Mouse (Mus musculus) adrenal gland, adult 8-10 months (tissue): ENCODE data around the gene Wfdc11. TPM values are rescaled to one million over a fixed set of nuclear protein-coding genes. Genes with fewer than 3 reads are reported as not detected.
"Not testable (repeated sequence)": the region's sequence is repeated elsewhere in the genome, so short reads cannot be mapped to it uniquely, and the experiment has no call there.

ENCODE experiments used
- DNase-seq: peaks from one replicate; pipeline ENCODE4 v3.0.0; 2022
- total RNA-seq, 4 experiments: library from RNA; stranded (reverse); gene quantifications; 2 replicates each; pipeline ENCODE4 v1.2.4; 2022

The Wfdc11 gene
- total RNA-seq = not detected

DNA sequence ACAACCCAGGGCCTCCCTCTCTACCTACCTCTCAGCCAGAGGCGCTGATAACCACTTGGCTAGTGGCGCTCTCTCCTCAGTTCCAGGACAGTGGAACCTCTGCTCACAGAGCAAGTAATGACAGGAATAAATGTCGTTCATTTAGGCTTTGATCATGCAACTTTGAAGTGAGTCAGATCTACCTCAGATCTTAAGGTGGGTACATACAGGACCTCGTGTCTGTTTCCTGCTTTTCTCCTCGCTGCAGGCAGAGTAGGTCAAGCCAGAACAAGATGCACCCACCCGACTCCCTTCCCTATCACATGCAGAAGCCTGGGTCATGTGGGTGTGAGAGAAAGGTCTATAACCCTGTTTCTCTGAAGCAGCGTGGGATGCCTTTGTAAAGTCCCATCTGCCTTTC lies at the start of gene Wfdc11:
TSS of gene Wfdc11 (minus strand) at position 101 of the 400 bp plus-strand sequence.
- DNase-seq = no peak

DNA sequence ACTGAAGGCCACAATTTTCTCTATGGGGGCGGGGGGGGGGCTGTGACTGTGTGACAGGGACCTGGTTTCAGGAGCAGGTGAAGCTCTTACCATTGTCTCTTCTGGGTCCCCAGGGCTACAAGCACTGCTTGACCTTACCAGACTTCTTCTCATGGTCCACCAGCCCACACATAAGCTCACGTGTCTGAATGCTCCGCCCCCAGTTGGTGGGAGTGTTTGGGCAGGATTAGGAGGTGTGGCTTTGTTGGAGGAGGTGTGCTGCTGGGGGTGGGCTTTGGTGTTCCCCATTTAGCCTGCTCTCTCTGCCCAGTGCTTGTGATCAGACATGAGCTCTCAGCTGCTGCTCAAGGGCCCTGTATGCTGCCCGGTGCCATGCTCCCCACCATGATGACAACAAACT lies 49.4 kb upstream of the Wfdc11 start:
- no peak for DNase-seq

DNA sequence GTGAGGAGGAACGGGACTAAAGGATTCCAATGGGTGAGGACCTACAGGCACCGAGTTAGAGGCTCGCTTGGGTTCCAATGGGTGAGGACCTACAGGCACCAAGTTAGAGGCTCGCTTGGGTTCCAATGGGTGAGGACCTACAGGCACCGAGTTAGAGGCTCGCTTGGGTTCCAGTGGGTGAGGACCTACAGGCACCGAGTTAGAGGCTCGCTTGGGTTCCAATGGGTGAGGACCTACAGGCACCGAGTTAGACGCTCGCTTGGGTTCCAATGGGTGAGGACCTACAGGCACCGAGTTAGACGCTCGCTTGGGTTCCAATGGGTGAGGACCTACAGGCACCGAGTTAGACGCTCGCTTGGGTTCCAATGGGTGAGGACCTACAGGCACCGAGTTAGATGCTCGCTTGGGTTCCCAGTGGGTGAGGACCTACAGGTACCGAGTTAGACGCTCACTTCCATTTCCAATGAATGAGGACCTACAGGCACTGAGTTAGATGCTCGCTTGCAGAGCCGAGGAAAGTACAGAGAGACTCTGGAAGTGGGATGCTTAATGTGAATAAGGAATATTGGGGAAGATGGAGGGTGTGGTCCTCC lies 42.4 kb upstream of the Wfdc11 start:
- not testable (repeated sequence) for DNase-seq

DNA sequence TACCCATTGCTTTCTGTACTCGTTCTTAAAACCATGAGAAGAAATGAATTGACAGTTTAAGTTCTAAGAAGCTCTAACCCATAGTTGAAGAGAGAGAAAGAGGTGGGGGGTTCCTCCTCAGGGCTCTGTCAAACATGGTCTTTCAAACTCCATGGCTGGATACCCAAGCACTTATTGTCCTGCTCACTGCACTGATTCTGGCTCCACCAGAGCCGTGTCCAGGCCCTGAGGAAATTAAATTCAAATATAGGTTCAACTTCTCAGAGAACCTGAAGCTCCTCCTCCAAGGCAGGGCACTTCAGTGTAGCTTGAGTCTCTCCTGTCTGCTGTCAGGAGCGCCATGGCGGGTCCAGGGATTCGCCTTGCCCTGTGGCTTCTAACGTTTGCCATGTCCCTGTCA lies 41.1 kb upstream of the Wfdc11 start, which contains the start of gene Spint5:
TSS of gene Spint5 (plus strand) at position 301 of the 400 bp plus-strand sequence.
- no peak for DNase-seq

DNA sequence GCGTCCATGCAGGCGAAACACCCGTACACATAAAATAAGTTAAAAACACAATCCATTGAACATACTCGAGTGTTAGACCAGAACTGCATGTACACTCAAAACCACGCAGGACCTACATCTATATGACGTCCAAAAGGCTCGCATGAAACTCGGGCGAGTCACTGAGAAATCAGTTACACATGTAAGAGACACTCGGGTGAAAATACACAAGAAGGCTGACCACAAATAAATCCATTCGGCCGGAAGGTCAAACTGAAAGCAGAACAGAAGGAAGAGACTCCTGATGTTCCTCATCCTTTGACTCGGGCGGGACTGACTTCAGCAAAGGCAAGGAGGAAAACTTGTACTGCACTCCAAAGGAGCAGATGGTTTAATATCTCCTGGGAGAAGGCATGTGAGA lies 32.1 kb upstream of the Wfdc11 start:
- no peak for DNase-seq

DNA sequence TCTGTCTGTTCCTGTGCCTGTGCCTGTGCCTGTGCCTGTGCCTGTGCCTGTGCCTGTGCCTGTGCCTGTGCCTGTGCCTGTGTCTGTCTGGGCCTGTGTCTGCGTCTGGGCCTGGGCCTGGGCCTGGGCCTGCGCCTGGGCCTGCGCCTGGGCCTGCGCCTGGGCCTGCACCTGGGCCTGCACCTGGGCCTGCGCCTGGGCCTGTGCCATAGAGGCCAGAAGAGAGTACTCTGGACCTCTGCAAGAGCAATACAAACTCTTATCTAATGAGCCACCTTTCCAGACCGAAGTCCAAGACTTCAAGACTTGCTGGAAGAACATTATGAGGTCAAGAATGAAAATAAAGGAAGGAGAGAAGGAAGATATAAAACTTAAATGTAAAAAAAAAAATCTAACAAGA lies 31.4 kb upstream of the Wfdc11 start:
- DNase-seq = no peak

DNA sequence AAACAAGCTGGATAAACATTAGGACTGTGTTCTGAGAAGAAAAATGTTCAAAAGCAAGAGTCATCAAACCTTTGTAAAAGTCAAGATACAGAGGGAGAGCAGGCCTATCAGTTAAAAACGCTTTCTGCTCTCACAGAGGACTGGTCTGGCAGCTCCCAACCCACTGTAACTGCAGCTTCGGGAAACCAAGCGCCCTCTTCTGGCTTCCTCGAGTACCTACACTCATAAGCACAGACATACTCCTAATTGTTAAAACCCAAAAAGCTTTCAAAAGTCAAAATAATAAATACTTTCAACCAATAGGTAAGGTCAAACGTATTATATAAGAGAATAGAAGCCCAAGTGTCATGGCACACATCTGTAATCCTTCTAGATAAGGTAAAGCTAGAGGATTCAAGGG lies 30.3 kb upstream of the Wfdc11 start:
- no peak for DNase-seq

DNA sequence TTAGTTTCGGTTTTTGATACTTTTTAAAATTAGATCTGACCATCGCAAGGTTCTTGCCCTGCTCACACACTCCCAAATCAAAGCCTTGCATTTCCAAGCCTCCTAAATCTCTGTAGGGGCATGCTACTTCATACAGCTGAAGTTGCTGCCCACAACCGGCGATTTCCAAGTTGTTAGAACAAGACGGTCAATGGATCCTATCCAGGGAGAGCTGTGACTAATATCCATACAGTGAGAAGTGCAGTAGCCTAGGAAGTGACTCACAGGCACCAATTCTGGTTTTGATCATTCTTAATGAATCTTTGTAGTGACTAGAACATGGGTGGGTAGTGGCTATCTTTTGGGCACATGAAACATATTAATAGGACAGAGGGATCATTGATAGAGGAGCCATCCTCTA lies 27.9 kb upstream of the Wfdc11 start:
- DNase-seq = no peak

DNA sequence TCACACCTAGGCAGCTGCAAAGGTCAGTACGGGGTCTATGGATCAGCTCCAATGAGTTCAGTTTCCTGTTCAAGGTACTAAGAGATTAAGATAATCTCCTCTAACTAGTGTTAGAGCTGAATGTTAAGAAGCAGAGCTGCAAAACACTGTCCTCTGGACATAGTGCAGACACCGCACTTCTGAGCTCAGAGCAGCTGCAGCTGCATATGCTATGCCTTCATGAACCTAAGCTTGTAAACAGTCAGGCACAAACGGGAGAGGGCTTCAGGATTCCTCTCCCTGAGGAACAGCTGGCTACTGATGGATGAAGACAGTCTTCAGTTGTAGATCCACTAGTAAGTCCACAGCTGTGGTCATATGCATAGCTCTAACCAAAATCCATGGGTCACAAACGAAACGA lies 27.1 kb upstream of the Wfdc11 start:
- DNase-seq = no peak

DNA sequence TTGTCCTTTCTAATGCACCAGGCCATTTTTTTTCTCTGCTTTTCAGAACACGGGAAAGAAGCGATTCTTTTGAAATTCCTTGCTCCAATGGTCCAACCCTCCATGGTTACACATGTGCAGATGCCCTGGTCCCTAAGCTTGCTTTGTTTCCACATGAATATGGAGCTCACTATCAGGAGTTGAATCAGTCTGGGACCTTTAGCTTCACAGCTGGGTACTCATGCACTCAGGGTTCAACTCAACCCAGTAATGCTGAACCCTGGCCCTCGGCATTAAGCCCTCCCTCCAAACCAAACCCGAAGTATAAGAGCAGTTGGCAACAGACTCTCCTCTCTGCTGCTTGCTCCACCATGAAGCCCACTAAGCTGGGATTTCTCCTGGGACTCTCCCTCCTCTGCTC lies 24.3 kb upstream of the Wfdc11 start, which contains the start of gene Spint4:
TSS of gene Spint4 (plus strand) at position 301 of the 400 bp plus-strand sequence.
- DNase-seq = no peak

DNA sequence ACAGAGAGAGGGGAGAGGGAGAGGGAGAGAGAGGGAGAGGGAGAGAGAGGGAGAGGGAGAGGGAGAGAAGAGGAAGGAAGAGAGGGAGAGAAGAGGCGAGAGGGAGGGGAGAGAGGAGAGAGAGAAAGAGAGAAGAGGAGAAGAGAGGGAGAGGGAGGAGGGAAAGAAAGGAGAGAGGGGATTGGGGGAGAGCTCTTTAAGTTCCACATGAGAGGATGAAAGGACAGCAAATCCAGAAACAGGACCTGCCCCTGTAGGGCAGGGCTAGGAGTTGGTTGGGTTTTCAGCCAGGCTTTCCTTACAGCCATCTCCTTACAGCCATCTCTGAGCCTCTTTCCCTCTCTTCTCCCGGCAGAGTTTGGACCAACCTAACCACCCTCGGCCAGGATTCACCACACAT lies 10.9 kb upstream of the Wfdc11 start, which contains the start of gene Wfdc13:
TSS of gene Wfdc13 (plus strand) at position 301 of the 400 bp plus-strand sequence.
- DNase-seq = no peak

DNA sequence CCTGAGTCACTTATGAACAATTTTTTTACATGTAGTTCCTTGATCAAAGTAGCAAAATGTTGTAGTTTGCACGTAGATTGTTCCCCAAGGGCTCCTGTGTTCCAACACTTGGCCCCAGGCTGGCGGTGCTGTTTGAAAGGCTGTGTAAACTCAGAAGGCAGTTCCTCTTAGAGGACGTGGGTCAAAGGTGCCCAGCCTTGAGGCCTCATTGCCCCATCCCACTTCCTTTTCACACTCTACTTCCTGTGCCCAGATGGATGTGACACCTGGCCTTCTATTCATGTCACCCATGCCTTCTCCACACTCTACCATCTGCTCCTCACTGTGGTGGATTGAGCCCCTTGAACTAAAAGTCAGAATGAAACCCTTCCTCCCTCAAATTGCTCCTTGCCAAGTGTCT lies 6.0 kb upstream of the Wfdc11 start:
- no peak for DNase-seq

DNA sequence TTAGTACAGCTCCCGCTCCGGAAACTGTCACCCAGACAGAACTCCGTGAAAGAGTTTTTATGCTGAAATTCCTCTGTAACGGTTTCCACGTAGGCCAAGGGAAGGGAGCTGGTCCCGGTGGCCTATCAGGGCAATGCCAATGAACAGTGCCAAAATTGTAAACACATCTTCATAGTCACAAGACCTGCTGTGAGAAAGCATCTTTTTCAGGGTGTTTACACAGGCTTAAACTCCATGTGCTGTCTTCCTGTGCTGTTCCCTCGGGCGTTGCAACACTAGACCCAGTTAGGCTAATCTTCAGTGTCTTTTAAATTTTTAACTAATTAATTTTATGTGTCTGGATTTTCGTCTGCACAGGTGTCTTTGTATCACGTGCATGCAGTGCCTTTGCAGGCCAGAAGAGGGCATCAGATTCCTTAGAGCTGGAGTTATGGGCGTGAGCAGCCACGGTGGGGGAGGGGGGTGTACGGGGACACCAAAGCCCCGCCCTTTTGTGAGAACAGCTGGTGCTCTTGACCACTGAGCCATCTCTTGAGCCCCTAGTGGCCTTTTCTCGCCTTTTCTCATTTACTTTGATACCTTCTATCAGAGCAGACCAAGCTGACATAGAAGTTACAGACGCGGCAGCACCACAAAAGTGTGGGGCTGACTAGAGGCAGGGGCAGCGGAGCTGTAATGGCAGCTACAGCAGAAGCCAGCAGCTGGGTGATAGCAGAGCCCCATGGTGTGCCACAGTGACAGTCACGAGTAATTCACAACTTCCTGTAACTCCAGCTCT lies 5.2 kb upstream of the Wfdc11 start:
- DNase-seq = peak; percentile 15

DNA sequence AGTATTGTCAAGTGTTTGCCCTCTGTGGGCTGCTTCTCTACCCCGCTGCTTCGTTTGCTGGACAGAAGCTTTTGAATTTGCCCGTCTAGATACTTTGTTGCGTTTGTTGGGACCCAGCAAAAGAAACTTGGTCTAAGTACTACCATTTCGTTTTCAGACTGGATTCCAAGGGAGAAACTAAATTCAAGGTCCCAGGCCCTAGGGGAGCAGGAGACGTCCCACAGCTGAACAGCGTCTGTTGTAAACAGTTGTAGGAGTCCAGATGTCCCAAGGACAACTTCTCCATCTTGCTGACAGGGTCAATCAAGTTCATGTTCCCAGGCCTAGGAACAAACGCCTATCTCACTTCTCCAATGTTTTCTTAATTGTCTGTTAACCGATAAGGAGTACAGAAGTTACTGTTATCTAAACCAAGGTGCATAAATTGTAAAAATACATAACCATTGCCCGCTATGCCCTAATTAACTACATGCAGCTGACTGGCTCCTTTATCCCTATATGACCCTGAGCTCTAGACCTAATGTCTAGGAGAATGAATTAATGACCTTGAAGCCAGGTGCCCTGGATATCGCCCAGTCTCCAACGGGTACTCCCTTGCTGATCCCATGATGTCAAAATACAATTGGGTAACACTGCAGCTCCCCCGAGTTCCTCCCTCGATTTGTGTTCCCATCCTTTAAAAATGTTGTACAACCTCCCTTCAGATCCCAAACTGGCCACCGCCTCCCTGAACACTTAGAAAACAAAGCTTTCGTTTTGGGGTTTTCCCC lies 3.2 kb upstream of the Wfdc11 start:
- DNase-seq = no peak

DNA sequence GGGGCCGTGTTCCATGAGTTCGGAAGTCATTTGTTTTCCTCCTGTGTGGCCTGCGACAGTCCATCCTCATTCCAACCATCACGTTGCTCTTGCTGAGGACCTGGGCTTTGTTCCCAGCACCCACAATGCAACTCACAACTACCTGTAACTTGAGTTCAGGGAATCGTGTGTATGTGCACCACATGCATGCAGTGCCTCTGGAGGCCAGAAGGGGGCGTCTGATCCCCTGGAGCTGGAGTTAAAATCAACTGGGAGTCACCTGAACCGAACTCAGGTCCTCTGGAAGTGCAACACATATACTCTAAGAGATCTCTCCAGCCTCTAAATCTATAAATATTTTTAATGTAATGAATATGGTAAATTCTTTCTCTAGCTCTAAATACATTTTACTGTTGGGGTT lies 2.2 kb upstream of the Wfdc11 start:
- DNase-seq = no peak

DNA sequence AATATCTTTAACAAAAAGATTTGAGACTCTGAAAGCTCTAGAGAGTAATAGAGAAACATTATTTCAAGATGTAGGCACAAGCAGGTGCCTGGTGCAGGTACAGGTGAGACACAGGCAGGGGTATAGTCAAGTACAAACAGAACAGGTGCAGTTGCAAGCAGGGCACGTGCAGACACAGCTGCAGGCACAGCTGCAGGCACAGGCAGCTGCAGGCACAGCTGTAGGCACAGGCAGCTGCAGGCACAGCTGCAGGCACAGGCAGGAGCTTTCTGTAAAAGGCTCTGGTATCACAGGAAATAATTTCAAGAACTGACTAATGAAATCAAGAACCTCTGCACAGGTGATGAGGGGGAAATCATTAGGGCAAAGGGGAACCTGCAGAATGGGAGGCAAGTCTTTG lies 2.9 kb downstream of the Wfdc11 start:
- no peak for DNase-seq

DNA sequence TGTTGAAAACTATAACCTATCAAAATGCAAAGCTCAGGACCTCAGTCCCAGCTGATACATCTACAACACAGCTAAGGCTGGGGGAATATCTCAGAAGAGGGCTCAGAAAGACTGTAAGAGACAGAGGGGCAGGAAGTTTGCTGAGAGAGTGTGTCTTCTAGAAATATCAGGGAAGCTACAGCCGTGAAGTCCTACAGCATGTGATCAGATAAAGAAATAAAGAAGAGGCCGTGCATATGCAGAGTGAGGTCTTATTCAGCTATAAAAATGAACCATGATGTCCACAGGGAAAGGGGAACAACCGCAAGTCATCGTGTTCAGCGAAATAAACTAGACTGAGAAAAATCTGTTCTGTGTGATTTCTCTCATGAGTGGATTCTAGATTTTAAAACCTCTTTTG lies 3.6 kb downstream of the Wfdc11 start:
- DNase-seq = no peak

DNA sequence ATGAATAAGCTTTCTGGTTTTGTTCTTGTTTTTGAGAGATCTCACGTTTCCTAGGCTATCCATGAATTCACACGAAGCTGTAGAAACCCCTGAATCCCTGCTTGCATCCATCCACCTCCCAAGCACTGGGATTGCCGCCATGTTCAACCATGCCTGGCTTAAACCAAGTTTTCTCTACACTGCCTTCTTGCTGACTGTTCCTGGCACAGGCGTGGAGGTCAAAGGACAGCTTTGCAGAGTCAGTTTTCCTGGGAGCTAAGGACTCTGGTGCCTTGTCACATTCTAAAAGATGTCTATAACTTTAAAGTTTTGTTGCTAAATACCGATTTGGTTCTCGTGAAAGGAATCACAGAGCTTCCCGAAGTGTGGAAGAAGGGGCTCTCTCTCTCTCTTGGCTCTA lies 9.0 kb downstream of the Wfdc11 start:
- DNase-seq = no peak

DNA sequence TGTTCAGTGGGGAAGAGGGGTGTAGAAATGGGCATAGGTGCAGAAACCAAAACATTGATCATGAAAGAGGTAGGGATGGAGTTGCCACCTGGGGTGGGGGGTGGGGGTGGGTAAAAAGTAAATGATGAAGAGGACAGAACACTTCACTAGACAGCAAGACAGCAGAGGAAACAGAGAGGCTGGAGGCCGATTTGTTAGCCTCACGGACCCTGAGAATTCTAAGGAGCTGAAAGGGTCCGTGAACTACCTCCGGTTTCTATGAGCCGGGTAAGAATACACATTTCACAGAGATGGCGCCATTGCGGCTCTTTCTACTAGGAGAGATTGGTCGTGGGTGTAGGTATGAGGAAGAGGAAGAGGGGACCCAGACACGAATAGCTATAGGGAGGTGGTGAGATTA lies 17.4 kb downstream of the Wfdc11 start, which contains the start of gene Wfdc9:
TSS of gene Wfdc9 (minus strand) at position 101 of the 400 bp plus-strand sequence.
- DNase-seq = no peak

DNA sequence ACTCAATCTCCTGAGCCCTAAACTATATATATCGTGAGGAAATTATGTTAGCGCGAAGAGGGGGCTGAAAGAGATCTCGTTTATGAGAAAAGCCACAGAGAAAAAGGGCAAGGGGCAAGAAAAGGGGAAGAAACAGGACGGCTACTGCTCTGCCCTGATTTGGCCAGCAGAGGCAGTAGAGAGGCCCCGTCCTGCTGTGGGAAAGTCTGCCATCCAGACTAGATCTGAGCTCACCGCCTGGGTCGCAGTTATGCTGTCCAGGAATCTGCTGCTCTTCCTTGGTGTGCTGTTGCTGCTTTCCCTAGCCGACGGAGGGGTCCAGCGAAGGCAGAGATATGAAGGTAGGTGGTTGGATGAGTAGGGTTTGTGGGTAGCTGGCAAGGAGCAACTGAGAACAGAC lies 18.0 kb downstream of the Wfdc11 start, which contains the start of gene Wfdc10:
TSS of gene Wfdc10 (plus strand) at position 189 of the 400 bp plus-strand sequence.
- peak; percentile 9 for DNase-seq

DNA sequence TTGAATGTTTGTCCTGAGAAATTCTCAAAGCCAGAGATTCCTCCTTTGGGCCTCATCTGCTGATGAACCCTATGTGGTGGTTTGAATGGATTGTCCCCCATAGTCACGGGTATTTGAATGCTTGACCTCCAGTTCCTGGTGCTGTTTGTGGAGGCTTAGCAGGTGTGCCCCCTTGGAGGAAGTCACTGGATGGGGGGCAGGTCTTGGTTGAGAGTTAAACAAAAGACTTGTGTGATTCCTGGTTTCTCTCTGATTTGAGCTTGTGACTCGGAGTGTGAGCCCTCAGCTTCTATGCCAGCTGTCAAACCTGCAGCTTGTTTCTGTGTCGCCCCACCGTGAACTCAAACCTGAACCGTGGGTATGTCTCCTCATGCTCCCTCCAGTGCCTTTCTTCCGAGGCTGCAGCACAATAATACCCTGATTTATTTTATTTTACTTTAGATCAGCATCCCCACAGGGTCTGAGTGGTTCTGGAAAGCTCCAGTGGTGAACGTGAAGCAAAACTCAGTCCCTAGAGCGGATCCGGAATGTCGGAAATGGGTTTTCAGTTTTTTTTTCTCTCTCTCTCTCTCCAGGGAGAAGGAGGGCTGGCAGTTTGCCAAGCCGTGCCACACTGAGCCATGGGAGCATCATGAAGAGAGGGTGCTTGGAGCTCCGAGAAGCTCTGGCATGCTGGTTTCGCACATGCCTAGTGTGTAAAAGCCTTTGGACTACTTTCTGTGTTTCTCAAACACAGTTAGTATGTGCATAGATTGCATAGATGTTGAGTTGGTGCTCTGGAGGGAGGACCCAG lies 31.8 kb downstream of the Wfdc11 start:
- no peak for DNase-seq

DNA sequence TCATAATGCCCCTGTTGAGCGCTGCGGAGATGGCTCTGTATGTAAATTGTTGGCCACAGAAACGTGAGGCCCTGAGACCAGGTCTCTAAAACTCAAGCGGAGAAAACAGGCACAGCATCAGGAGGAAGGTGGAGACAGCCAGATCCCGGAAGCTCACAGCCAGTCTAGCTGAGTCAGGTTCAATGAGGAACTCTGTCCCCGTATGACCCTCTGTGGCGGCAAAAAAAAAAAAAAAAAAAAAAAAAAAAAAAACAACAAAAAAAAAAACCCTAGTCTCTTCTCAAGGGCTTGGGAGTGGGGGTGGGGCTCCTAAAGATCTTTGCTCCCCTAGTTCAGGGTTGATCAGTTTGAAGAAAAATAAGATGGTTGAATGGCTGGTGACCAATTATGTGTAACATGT lies 32.8 kb downstream of the Wfdc11 start:
- no peak for DNase-seq
